In genomic region chr16:78283231-78283630, GRCm38 (mm10) we compare ENCODE assay signal across 24 mouse cellular contexts.
"Had no signal": no experiment of that assay in that cellular context is flagged by ENCODE, and none has a peak within 500 bp of the region (broad histone marks: within the 10 kb centered on the region; RNA-seq: fewer than 3 reads in every experiment).

No protein-coding gene starts in this region.

- H3K36me3 ChIP-seq: heart, embryonic 13.5 days; heart, embryonic 15.5 days; hindbrain, embryonic 13.5 days; hindbrain, embryonic 15.5 days; kidney, embryonic 15.5 days; limb, embryonic 10.5 days; limb, embryonic 12.5 days had no signal

- H3K27ac ChIP-seq: heart, adult 2 months; heart, embryonic 13.5 days; heart, embryonic 15.5 days; hindbrain, embryonic 13.5 days; hindbrain, embryonic 15.5 days; hindbrain, postnatal 0 days; kidney, embryonic 15.5 days; kidney, postnatal 0 days; layer of hippocampus, adult 2 months; left cerebral cortex, adult 2 months; limb, embryonic 10.5 days; limb, embryonic 12.5 days had no signal

- H3K4me3 ChIP-seq: heart, adult 2 months; heart, embryonic 13.5 days; heart, embryonic 15.5 days; hindbrain, embryonic 13.5 days; hindbrain, embryonic 15.5 days; kidney, embryonic 15.5 days; layer of hippocampus, adult 2 months; left cerebral cortex, adult 2 months; limb, embryonic 10.5 days; limb, embryonic 12.5 days had no signal

- H3K27me3 ChIP-seq: heart, embryonic 13.5 days; heart, embryonic 15.5 days; hindbrain, embryonic 13.5 days; hindbrain, embryonic 15.5 days; kidney, embryonic 15.5 days; limb, embryonic 12.5 days had no signal

- H3K9me3 ChIP-seq: heart, embryonic 13.5 days; heart, embryonic 15.5 days; hindbrain, embryonic 13.5 days; hindbrain, embryonic 15.5 days; kidney, embryonic 15.5 days; limb, embryonic 10.5 days; limb, embryonic 12.5 days had no signal

- H3K4me2 ChIP-seq: heart, embryonic 11.5 days; heart, embryonic 13.5 days; heart, embryonic 15.5 days; hindbrain, embryonic 13.5 days; hindbrain, embryonic 15.5 days; kidney, embryonic 15.5 days; limb, embryonic 12.5 days had no signal

- H3K9ac ChIP-seq: forebrain, postnatal 0 days; heart, embryonic 13.5 days; heart, embryonic 15.5 days; hindbrain, embryonic 13.5 days; hindbrain, embryonic 15.5 days; kidney, embryonic 15.5 days; limb, embryonic 12.5 days had no signal

- H3K4me1 ChIP-seq: heart, embryonic 13.5 days; heart, embryonic 15.5 days; hindbrain, embryonic 13.5 days; hindbrain, embryonic 15.5 days; kidney, embryonic 15.5 days; limb, embryonic 12.5 days had no signal

- DNase-seq: forebrain, postnatal 0 days; gastrocnemius, postnatal 14 days; gastrocnemius, postnatal 36 days; heart, adult 2 months; heart, postnatal 14 days; heart, postnatal 36 days; kidney, adult 11 months; kidney, adult 2 months; kidney, adult 9 months; kidney, postnatal 14 days; kidney, postnatal 4 days had no signal

- ATAC-seq: forebrain, postnatal 0 days; hindbrain, postnatal 0 days; intestine, embryonic 16.5 days had no signal
